Mouse (Mus musculus): Measurements from ENCODE around the gene Atn1. TPM values are rescaled to one million over a fixed set of nuclear protein-coding genes. Genes with fewer than 3 reads are reported as not detected.
A peak's percentile ranks its signal among the peaks of the same experiment; 100 is the strongest.

The Atn1 gene
- polyA plus RNA-seq, 1 experiment from 2014 or later, result 8.2 TPM

DNA sequence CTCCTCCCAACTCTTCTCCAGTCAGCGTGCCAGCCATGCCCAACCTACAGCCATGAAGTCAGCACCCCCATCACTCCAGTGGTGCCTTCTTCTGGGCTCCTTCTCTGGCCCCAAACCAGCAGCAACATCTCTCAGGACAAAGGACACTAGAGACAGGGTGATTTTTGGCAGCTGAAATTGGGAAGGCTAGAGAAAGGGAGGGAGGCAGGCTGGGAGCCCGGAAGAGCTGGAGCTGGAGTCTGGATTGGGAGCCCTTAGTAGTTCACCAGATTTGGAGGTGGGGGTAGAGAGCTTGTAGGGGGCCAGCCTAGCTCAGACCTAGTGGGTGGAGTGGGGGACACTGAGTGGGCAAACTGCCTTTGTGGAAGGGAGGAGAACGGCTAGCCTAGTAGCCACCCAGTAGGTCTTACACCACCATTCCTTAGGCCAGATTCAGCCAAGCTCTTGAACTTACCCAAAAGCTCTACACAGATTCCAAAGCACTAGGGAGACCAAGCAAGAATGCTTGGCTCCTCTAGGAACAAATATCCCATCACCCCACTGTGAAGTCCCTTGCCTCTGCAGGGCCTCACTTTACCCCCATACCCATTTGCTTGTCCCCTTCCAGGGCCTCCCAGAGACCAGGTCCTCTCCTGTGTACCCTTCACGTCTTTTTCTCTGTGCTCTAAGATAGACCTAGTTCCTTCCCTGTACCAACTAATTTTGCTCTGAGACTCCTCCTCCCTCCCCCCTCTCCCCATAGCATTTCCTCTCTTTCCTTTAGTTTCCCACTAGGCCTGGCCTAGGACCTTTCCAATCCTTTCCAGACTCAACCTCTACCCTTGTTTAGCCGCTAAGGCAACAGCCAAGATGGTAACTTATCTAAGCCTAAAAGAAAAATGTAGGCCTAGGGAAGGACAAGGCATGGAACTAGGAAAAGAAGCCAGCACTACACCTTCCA is 1.9 kb upstream of the Atn1 start:
- no peaks in the 10 kb centered on the region for H3K36me3 ChIP-seq (ENCODE audit: control insufficient read depth, insufficient read depth, low read length)
- ATAC-seq (ENCODE audit: low FRiP score) (peak; percentile 12; the same call in 1 of the 2 replicates), DNase-seq (ENCODE audit: low spot score, missing footprints) (peak; percentile 97)
- peaks cover 34% of the 10 kb centered on the region for H3K4me1 ChIP-seq (ENCODE audit: control insufficient read depth, insufficient read depth, low read length)
- no peaks in the 10 kb centered on the region for H3K27me3 ChIP-seq (ENCODE audit: control insufficient read depth, insufficient read depth, low read length)
- H3K4me2 ChIP-seq, result peak overlapping the region; percentile 68
- no peaks in the 10 kb centered on the region for H3K9me3 ChIP-seq (ENCODE audit: control insufficient read depth, low read length)
- peak overlapping the region; percentile 85 for H3K9ac ChIP-seq (ENCODE audit: low read length)
- peak overlapping the region; percentile 87 for H3K4me3 ChIP-seq (ENCODE audit: low read depth, low read length)
- H3K27ac ChIP-seq (ENCODE audit: low read depth, low read length), result peak overlapping the region; percentile 92
- 25% methylated on average over 5 of the region's 5 CpGs for WGBS

- DNase-seq (ENCODE audit: low spot score, missing footprints) (peak; percentile 92), ATAC-seq (ENCODE audit: low FRiP score) (no peak)
- Histone ChIP-seq H3K27me3 (ENCODE audit: control insufficient read depth, insufficient read depth, low read length) (no peaks in the 10 kb centered on the region), H3K36me3 (ENCODE audit: control insufficient read depth, insufficient read depth, low read length) (no peaks in the 10 kb centered on the region), H3K27ac (ENCODE audit: low read depth, low read length) (peak overlapping the region; percentile 92), H3K9ac (ENCODE audit: low read length) (peak overlapping the region; percentile 85), H3K4me2 (peak overlapping the region; percentile 68), H3K4me3 (ENCODE audit: low read depth, low read length) (peak overlapping the region; percentile 87), H3K9me3 (ENCODE audit: control insufficient read depth, low read length) (no peaks in the 10 kb centered on the region), H3K4me1 (ENCODE audit: control insufficient read depth, insufficient read depth, low read length) (peaks cover 34% of the 10 kb centered on the region)
- WGBS, result 11% methylated on average over 5 of the region's 5 CpGs
These were observed 1.1 kb upstream of the Atn1 start for GRCm38 (mm10) chr6:124757351-124757880.

DNA sequence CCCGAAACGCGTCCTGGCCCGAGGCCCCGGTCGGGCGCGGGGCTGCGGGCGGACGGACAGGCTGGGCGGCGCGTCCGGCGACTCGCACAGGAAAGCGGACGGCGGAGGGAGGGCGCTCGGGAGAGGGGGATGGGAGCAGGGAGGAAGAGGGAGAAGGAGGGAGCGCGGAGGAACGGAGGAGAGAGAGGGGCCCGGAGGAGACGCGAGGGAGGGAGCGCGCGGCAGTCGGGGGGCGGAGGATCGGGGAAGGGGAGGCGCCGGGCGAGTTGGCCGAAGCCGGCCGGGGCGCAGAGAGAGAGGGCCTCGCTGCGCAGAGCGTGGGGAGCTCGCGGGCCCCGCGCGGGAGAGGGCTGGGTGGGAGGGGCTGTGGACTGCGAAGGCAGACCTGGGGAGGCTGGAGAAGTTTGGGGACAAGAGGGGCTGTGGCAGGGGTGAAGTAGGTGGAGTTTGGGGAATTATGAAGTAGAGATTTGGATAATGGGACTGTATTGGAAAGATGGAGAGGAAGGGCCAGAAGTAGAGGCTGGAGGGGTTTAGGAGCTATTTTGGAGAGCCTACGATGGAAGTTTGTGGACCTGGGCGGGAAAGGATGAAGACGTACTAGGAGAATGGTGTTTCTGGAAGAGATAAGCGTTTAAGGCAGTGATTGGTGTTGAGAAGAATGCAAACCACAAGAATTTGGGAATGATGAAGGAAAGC is 477 bp upstream of the Atn1 start:
- Histone ChIP-seq H3K27me3 (ENCODE audit: control insufficient read depth, insufficient read depth, low read length) (no peaks in the 10 kb centered on the region), H3K27ac (ENCODE audit: low read depth, low read length) (peak overlapping the region; percentile 92), H3K4me1 (ENCODE audit: control insufficient read depth, insufficient read depth, low read length) (peaks cover 34% of the 10 kb centered on the region), H3K4me3 (ENCODE audit: low read depth, low read length) (peak overlapping the region; percentile 87), H3K36me3 (ENCODE audit: control insufficient read depth, insufficient read depth, low read length) (no peaks in the 10 kb centered on the region), H3K9me3 (ENCODE audit: control insufficient read depth, low read length) (no peaks in the 10 kb centered on the region), H3K9ac (ENCODE audit: low read length) (peak overlapping the region; percentile 85), H3K4me2 (peak overlapping the region; percentile 68)
- WGBS, result 2% methylated on average over 50 of the region's 54 CpGs
- DNase-seq (ENCODE audit: low spot score, missing footprints), result peak; percentile 97
- peak; percentile 77 for ATAC-seq (ENCODE audit: low FRiP score)

DNA sequence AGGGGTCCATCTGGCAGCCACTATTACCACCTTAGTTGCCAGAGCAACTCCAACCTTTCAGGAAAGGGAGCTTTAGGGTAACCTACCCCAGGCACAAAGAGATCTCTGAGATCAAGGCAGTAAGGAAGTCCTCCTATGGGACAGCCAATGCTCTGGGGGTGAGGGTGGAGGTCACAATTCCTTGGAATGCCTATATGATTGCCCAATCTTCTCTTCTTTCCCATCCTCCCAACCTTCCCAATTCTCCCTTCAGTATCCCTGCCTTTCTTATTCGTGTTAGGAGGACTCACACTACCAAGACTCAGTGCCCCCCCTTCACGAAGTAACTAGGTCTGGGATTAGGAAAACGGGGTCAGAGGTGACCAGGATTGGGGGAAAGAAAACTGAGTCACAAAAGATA is 1.0 kb downstream of the Atn1 start:
- Histone ChIP-seq H3K9me3 (ENCODE audit: control insufficient read depth, low read length) (no peaks in the 10 kb centered on the region), H3K4me2 (peak overlapping the region; percentile 68), H3K9ac (ENCODE audit: low read length) (peak overlapping the region; percentile 85), H3K4me1 (ENCODE audit: control insufficient read depth, insufficient read depth, low read length) (peaks cover 34% of the 10 kb centered on the region), H3K27me3 (ENCODE audit: control insufficient read depth, insufficient read depth, low read length) (no peaks in the 10 kb centered on the region), H3K27ac (ENCODE audit: low read depth, low read length) (peak overlapping the region; percentile 92; the same call in 1 of the 2 replicates), H3K36me3 (ENCODE audit: control insufficient read depth, insufficient read depth, low read length) (no peaks in the 10 kb centered on the region), H3K4me3 (ENCODE audit: low read depth, low read length) (peak overlapping the region; percentile 87)
- DNase-seq (ENCODE audit: low spot score, missing footprints) (no peak), ATAC-seq (ENCODE audit: low FRiP score) (no peak)
- WGBS, result 2% methylated on average over 3 of the region's 3 CpGs

DNA sequence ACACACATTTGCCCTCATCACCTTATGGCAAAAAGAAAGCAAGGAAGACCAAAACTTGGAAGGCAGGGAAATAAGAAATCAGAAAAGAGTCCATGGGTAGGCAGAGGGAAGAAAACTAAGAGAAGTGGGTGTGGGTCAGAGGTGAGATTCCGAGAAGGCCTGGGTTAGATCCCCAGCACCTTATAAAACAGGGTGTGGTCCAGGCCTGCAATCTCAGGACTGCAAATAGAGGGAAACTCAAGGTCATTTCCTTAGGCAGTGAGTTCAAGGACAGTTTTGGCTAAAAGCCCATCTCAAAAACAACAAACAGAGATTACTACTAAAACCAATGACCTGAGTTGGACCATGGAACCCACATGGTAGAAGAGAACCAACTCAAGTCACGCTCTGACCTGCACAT is 2.5 kb downstream of the Atn1 start:
- H3K4me3 ChIP-seq (ENCODE audit: low read depth, low read length), result no peak overlapping the region
- no peaks in the 10 kb centered on the region for H3K27me3 ChIP-seq (ENCODE audit: control insufficient read depth, insufficient read depth, low read length)
- no peak overlapping the region for H3K9ac ChIP-seq (ENCODE audit: low read length)
- ATAC-seq (ENCODE audit: low FRiP score) (no peak), DNase-seq (ENCODE audit: low spot score, missing footprints) (no peak)
- H3K4me2 ChIP-seq, result no peak overlapping the region
- WGBS, result 90% methylated on average over 2 of the region's 2 CpGs
- peaks cover 31% of the 10 kb centered on the region for H3K4me1 ChIP-seq (ENCODE audit: control insufficient read depth, insufficient read depth, low read length)
- H3K27ac ChIP-seq (ENCODE audit: low read depth, low read length), result no peak overlapping the region
- no peaks in the 10 kb centered on the region for H3K9me3 ChIP-seq (ENCODE audit: control insufficient read depth, low read length)
- H3K36me3 ChIP-seq (ENCODE audit: control insufficient read depth, insufficient read depth, low read length), result 0 out of 2 replicates have a peak, but pooled peaks cover 4% of the 10 kb centered on the region

- H3K4me2 ChIP-seq, result no peak overlapping the region
- no peaks in the 10 kb centered on the region for H3K9me3 ChIP-seq (ENCODE audit: control insufficient read depth, low read length)
- WGBS, result 84% methylated on average over 8 of the region's 8 CpGs
- H3K9ac ChIP-seq (ENCODE audit: low read length), result no peak overlapping the region
- DNase-seq (ENCODE audit: low spot score, missing footprints) (no peak), ATAC-seq (ENCODE audit: low FRiP score) (no peak)
- H3K36me3 ChIP-seq (ENCODE audit: control insufficient read depth, insufficient read depth, low read length), result peaks cover 12% of the 10 kb centered on the region
- no peak overlapping the region for H3K27ac ChIP-seq (ENCODE audit: low read depth, low read length)
- H3K27me3 ChIP-seq (ENCODE audit: control insufficient read depth, insufficient read depth, low read length), result no peaks in the 10 kb centered on the region
- peaks cover 22% of the 10 kb centered on the region for H3K4me1 ChIP-seq (ENCODE audit: control insufficient read depth, insufficient read depth, low read length)
- no peak overlapping the region for H3K4me3 ChIP-seq (ENCODE audit: low read depth, low read length)
These were observed 5.9 kb downstream of the Atn1 start for GRCm38 (mm10) chr6:124750405-124750804.

- Histone ChIP-seq H3K4me2 (peak overlapping the region; percentile 98), H3K27me3 (ENCODE audit: control insufficient read depth, insufficient read depth, low read length) (no peaks in the 10 kb centered on the region), H3K36me3 (ENCODE audit: control insufficient read depth, insufficient read depth, low read length) (peaks cover 20% of the 10 kb centered on the region), H3K27ac (ENCODE audit: low read depth, low read length) (no peak overlapping the region), H3K4me3 (ENCODE audit: low read depth, low read length) (no peak overlapping the region), H3K9ac (ENCODE audit: low read length) (no peak overlapping the region), H3K4me1 (ENCODE audit: control insufficient read depth, insufficient read depth, low read length) (peaks cover 17% of the 10 kb centered on the region), H3K9me3 (ENCODE audit: control insufficient read depth, low read length) (no peaks in the 10 kb centered on the region)
- 93% methylated on average over 7 of the region's 7 CpGs for WGBS
- DNase-seq (ENCODE audit: low spot score, missing footprints) (no peak), ATAC-seq (ENCODE audit: low FRiP score) (no peak)
These were observed 9.4 kb downstream of the Atn1 start for GRCm38 (mm10) chr6:124746654-124747632.

- peak; percentile 6; the same call in 1 of the 2 replicates for ATAC-seq (ENCODE audit: low FRiP score)
These were observed 10.1 kb downstream of the Atn1 start for GRCm38 (mm10) chr6:124746296-124746605.

More at GRCm38 (mm10) chr6:124746296-124746605, 10.1 kb downstream of the Atn1 start:
- Histone ChIP-seq H3K9me3 (ENCODE audit: control insufficient read depth, low read length) (no peaks in the 10 kb centered on the region), H3K9ac (ENCODE audit: low read length) (peak overlapping the region; percentile 86), H3K27me3 (ENCODE audit: control insufficient read depth, insufficient read depth, low read length) (no peaks in the 10 kb centered on the region), H3K4me1 (ENCODE audit: control insufficient read depth, insufficient read depth, low read length) (peaks cover 22% of the 10 kb centered on the region), H3K36me3 (ENCODE audit: control insufficient read depth, insufficient read depth, low read length) (peaks cover 20% of the 10 kb centered on the region), H3K4me3 (ENCODE audit: low read depth, low read length) (peak overlapping the region; percentile 57), H3K27ac (ENCODE audit: low read depth, low read length) (peak overlapping the region; percentile 85), H3K4me2 (peak overlapping the region; percentile 98)
- DNase-seq (ENCODE audit: low spot score, missing footprints), result no peak
- 20% methylated on average over 8 of the region's 8 CpGs for WGBS

Data from midbrain, embryonic 11.5 days (tissue).